Mouse (Mus musculus) heart, embryonic 15.5 days (tissue): ENCODE data around the gene Nceh1. TPM values are rescaled to one million over a fixed set of nuclear protein-coding genes. Genes with fewer than 3 reads are reported as not detected.
"Not testable (repeated sequence)": the region's sequence is repeated elsewhere in the genome, so short reads cannot be mapped to it uniquely, and the experiment has no call there.

ENCODE experiments used
- ATAC-seq: fragments of 200-750 bp; cut with Nextera tagmentation; replicated peaks from 2 replicates; pipeline ENCODE4 v1.8.0; 2017; ENCODE audit warnings: low read depth, moderate TSS enrichment; ENCODE audit not compliant: insufficient number of reproducible peaks, insufficient read depth, low FRiP score
- H3K27ac ChIP-seq: fragments of 300-500 bp; sonication (generic); 2 replicates; pipeline ENCODE4 v1.5.1; 2015; ENCODE audit warnings: mild to moderate bottlenecking, inconsistent platforms
- H3K27me3 ChIP-seq: fragments of 300-500 bp; sonication (generic); 2 replicates; pipeline ENCODE4 v1.6.1; 2015; ENCODE audit warnings: inconsistent platforms
- H3K36me3 ChIP-seq: fragments of 300-500 bp; sonication (generic); 2 replicates; pipeline ENCODE4 v1.6.1; 2015; ENCODE audit warnings: mild to moderate bottlenecking, inconsistent platforms
- H3K4me1 ChIP-seq: fragments of 300-500 bp; sonication (generic); replicated peaks from 2 replicates; pipeline ENCODE4 v1.6.1; 2015; ENCODE audit warnings: inconsistent platforms
- H3K4me2 ChIP-seq: fragments of 300-500 bp; sonication (generic); 2 replicates; pipeline ENCODE4 v1.6.1; 2015; ENCODE audit warnings: inconsistent platforms, mild to moderate bottlenecking, moderate library complexity
- H3K4me3 ChIP-seq: fragments of 300-500 bp; sonication (generic); 2 replicates; pipeline ENCODE4 v1.5.1; 2015; ENCODE audit warnings: mild to moderate bottlenecking, inconsistent platforms
- H3K9ac ChIP-seq: fragments of 300-500 bp; sonication (generic); 2 replicates; pipeline ENCODE4 v1.6.1; 2015; ENCODE audit warnings: mild to moderate bottlenecking, inconsistent platforms
- H3K9me3 ChIP-seq: fragments of 300-500 bp; sonication (generic); replicated peaks from 2 replicates; pipeline ENCODE4 v1.6.1; 2016; ENCODE audit warnings: inconsistent platforms
- WGBS: fragments of 180-500 bp; shearing (Covaris S2); methylation state at CpG from one replicate; pipeline ENCODE4 v1.1.7; 2015; ENCODE audit warnings: mixed read lengths; 5-methylcytosine and 5-hydroxymethylcytosine counted together
- polyA plus RNA-seq: library from polyadenylated mRNA; unstranded; fragments of >200 nt; fragmentation: Nextera tagmentation; extraction: Ambion mirVana; gene quantifications from 2 replicates; pipeline ENCODE4 v1.2.1, GENCODE M21; 2015

Gene Nceh1
- polyA plus RNA-seq, 1 experiment from 2014 or later: 23.3 TPM

DNA sequence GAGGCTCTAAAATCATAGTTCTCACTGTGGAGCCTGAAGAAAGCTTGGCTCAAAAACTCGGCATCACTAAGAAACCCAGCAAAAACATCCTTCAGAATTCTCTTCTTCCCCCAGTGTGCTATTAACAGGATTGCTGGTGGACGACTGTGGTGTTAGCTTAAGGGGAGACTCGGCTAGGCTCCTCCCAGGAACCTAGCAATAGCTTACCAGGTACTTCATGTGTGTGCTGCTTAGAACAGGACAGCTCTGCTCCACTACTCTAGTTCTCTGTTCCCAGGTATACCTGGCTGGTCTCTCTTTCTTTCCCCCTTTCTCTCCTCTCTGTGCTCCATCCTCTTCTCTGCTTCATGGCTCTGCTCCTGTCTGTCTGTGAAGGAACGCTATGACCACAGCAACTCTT is 85.1 kb downstream of the Nceh1 start:
- Histone ChIP-seq H3K36me3 (no peaks in the 10 kb centered on the region), H3K4me2 (no peak overlapping the region), H3K4me1 (0 out of 2 replicates have a peak, but pooled peaks cover 3% of the 10 kb centered on the region), H3K9ac (no peak overlapping the region), H3K9me3 (no peaks in the 10 kb centered on the region), H3K27ac (no peak overlapping the region), H3K27me3 (no peaks in the 10 kb centered on the region), H3K4me3 (no peak overlapping the region)
- WGBS: 47% methylated on average over 4 of the region's 4 CpGs
- ATAC-seq: no peak

GRCm38 (mm10) chr3:27269151-27269550 is 86.4 kb downstream of the Nceh1 start:
- ATAC-seq: no peak
- no peaks in the 10 kb centered on the region for H3K36me3 ChIP-seq
- no peaks in the 10 kb centered on the region for H3K9me3 ChIP-seq
- H3K4me1 ChIP-seq: 0 out of 2 replicates have a peak, but pooled peaks cover 3% of the 10 kb centered on the region
- H3K9ac ChIP-seq: no peak overlapping the region
- H3K4me2 ChIP-seq: no peak overlapping the region
- 61% methylated on average over 4 of the region's 4 CpGs for WGBS
- H3K27me3 ChIP-seq: no peaks in the 10 kb centered on the region
- no peak overlapping the region for H3K4me3 ChIP-seq
- no peak overlapping the region for H3K27ac ChIP-seq

DNA sequence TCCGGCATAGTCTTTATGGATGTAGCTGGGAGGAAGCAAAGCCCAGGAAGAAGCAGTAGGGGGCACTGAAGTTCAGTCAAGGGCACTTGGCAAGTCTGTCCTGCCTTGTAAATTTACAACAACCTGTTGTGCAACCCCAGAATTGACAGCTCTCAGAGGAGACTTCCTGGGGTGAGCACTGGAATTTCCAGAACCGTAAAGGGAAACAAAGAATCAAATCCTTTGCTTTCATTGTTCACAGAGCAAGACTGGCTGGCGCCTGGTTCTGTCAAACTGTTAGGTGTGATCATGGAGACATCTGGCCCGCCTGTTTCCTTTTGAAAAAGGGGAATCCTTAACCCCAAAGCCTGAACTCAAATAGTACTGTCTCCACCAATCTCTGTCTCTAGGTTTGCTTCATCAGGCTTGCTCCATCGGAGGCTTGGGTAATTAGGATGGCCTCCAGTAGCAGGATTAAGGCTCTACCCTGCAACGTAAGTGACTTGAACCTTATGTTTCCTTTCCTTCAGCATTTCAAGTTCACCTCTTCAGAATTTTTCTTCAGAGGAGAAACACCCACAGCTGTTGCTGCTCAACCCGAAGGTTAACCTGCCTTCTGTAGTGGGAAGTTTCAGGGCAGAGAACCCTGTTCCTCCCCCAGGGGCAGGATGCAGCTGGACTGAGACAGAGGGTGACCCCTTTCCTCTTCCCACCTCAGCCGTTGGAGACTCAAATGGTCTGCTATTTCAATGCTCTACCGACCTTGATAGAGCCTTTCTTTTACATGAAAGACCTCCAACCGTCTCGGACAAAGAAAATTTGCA is 87.6 kb downstream of the Nceh1 start:
- peak; percentile 75 for ATAC-seq
- no peaks in the 10 kb centered on the region for H3K9me3 ChIP-seq
- H3K4me3 ChIP-seq: no peak overlapping the region
- H3K9ac ChIP-seq: no peak overlapping the region
- no peaks in the 10 kb centered on the region for H3K36me3 ChIP-seq
- no peaks in the 10 kb centered on the region for H3K27me3 ChIP-seq
- 0 out of 2 replicates have a peak overlapping the region, but pooled peaks have one; percentile 2 for H3K4me2 ChIP-seq
- 39% methylated on average over 11 of the region's 11 CpGs for WGBS
- peak overlapping the region; percentile 70 for H3K27ac ChIP-seq
- 0 out of 2 replicates have a peak, but pooled peaks cover 3% of the 10 kb centered on the region for H3K4me1 ChIP-seq

DNA sequence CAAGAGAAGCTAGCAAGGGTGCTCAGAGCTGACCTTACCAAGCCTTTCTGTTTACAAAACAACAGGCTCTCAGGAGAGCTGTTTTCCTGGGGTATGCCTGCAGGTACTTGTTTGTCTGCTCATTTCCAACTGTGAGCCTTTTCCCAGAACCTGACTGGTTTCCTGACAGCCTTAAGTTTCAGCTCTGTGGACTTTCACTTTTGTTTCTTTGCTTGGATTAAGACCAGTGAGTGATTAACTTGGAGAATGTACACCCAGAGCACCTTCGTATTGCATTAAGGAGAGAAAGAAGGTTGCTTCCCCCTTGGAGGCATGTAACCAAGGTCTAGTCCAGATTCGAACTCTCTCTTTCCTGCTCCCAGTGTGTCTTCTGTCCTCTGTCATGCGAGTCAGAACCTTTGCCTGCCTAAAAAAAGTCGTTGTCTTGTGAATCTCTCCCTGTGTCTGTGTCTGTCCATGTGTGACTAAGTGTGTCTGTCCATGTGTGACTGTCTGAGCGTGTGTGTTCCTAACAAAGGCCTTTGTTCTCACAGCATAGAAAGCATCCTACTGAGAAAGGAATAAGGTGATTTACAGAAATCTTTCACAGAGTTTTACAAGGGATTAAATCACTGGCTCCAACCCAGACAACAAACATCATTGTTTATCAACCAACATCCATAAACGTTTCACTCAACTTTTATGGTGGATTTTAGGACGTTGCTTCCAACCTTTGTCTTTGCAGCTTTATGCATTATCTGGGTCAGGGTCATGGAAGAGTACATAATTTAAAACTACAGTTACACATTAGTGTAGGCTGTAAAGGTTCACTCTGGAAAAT is 90.4 kb downstream of the Nceh1 start:
- 49% methylated on average over 7 of the region's 7 CpGs for WGBS
- Histone ChIP-seq H3K4me3 (no peak overlapping the region), H3K9me3 (no peaks in the 10 kb centered on the region), H3K36me3 (no peaks in the 10 kb centered on the region), H3K9ac (no peak overlapping the region), H3K4me2 (no peak overlapping the region), H3K27ac (no peak overlapping the region), H3K4me1 (0 out of 2 replicates have a peak, but pooled peaks cover 3% of the 10 kb centered on the region), H3K27me3 (no peaks in the 10 kb centered on the region)
- no peak for ATAC-seq

- ATAC-seq, H3K27me3 ChIP-seq: not testable (repeated sequence)
- WGBS: 96% methylated on average over 14 of the region's 14 CpGs
Measured at GRCm38 (mm10) chr3:27279286-27279925, 96.6 kb downstream of the Nceh1 start.

GRCm38 (mm10) chr3:27280280-27280749 is 97.5 kb downstream of the Nceh1 start:
- Histone ChIP-seq H3K4me1 (peaks cover 23% of the 10 kb centered on the region; the same call in 1 of the 2 replicates), H3K9me3 (no peaks in the 10 kb centered on the region), H3K36me3 (no peaks in the 10 kb centered on the region), H3K9ac (no peak overlapping the region), H3K4me3 (no peak overlapping the region), H3K27me3 (no peaks in the 10 kb centered on the region), H3K4me2 (no peak overlapping the region), H3K27ac (no peak overlapping the region)
- WGBS: 46% methylated on average over 11 of the region's 11 CpGs
- ATAC-seq: no peak

More at GRCm38 (mm10) chr3:27279286-27279925, 96.6 kb downstream of the Nceh1 start:
- H3K4me2 ChIP-seq, H3K4me3 ChIP-seq, H3K36me3 ChIP-seq, H3K9ac ChIP-seq, H3K9me3 ChIP-seq, H3K27ac ChIP-seq: not testable (repeated sequence)
- peaks cover 23% of the 10 kb centered on the region; the same call in 1 of the 2 replicates for H3K4me1 ChIP-seq

DNA sequence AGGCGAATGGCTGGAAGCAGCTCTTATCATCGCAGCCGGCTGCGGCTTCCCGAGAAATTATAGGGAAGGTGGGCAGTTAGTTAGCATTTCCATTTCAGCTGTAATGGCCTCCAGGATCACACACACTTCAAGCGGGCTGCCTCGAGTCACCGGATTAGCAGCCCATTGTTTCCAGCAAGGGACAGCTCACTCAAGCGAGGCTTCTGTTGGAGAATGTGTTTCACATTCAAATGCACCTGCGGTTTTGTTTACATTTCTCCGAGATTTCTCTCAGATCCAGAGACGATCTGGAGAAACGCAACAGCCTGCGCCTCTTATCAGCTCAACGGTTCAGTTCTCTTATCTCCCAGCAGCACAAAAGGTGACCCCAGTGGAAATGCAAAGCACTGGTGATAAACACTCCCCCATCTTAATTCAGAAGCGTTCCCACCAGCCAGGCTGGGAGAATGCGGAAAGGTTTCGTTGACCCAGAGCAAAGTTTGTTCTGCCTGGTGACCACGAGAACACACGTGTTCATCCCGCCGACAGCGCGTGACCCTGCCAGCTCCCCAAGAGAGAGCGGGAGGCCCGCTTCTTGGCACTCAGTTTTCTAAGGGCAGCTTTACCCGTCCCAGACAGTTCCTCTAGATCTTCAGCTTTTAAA is 100.4 kb downstream of the Nceh1 start:
- Histone ChIP-seq H3K4me1 (peaks cover 23% of the 10 kb centered on the region; the same call in 1 of the 2 replicates), H3K9me3 (no peaks in the 10 kb centered on the region), H3K4me2 (peak overlapping the region; percentile 62), H3K36me3 (no peaks in the 10 kb centered on the region), H3K27me3 (no peaks in the 10 kb centered on the region; the same call in 1 of the 2 replicates), H3K27ac (no peak overlapping the region), H3K9ac (no peak overlapping the region), H3K4me3 (peak overlapping the region; percentile 37)
- peak; percentile 32; the same call in 1 of the 2 replicates for ATAC-seq
- WGBS: 3% methylated on average over 27 of the region's 27 CpGs

- Histone ChIP-seq H3K4me1 (peaks cover 26% of the 10 kb centered on the region), H3K9ac (no peak overlapping the region), H3K9me3 (no peaks in the 10 kb centered on the region), H3K4me2 (peak overlapping the region; percentile 62), H3K27me3 (no peaks in the 10 kb centered on the region; the same call in 1 of the 2 replicates), H3K4me3 (peak overlapping the region; percentile 37; the same call in 1 of the 2 replicates), H3K36me3 (no peaks in the 10 kb centered on the region), H3K27ac (no peak overlapping the region)
- 62% methylated on average over 7 of the region's 7 CpGs for WGBS
- no peak for ATAC-seq
Measured at GRCm38 (mm10) chr3:27283796-27284195, 101.0 kb downstream of the Nceh1 start.

DNA sequence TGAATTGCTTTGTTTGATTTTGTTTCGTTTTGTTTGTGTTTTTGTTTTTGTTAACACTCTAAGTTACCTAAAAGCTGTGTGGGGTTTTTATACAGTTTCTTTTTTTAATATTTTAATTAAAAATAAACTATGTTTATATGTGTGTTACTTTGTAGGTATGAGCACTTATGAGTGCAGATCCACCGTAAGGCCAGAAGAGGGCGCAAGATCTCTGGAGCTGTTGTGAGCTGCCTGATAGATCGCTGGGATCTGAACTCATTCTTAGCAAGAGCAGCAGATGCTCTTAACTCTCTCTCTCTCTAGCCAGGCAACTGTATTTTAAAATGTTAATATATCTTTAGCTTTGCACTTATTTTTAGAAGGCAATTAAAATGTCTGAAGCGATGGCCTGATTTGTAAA is 101.5 kb downstream of the Nceh1 start:
- Histone ChIP-seq H3K9me3 (no peaks in the 10 kb centered on the region), H3K27me3 (no peaks in the 10 kb centered on the region; the same call in 1 of the 2 replicates), H3K9ac (no peak overlapping the region), H3K36me3 (no peaks in the 10 kb centered on the region), H3K4me3 (no peak overlapping the region), H3K27ac (no peak overlapping the region), H3K4me2 (no peak overlapping the region), H3K4me1 (peaks cover 30% of the 10 kb centered on the region)
- 87% methylated on average over 5 of the region's 5 CpGs for WGBS
- no peak for ATAC-seq

GRCm38 (mm10) chr3:27285072-27285471 is 102.3 kb downstream of the Nceh1 start:
- Histone ChIP-seq H3K4me1 (peaks cover 31% of the 10 kb centered on the region), H3K4me2 (no peak overlapping the region), H3K9ac (no peak overlapping the region), H3K27ac (no peak overlapping the region), H3K27me3 (no peaks in the 10 kb centered on the region; the same call in 1 of the 2 replicates), H3K36me3 (no peaks in the 10 kb centered on the region), H3K9me3 (no peaks in the 10 kb centered on the region), H3K4me3 (no peak overlapping the region)
- WGBS: 56% methylated on average over 9 of the region's 9 CpGs
- 0 out of 2 replicates have a peak, but pooled peaks have one; percentile 23 for ATAC-seq
